Mouse (Mus musculus): ENCODE results near the gene Olfr173. TPM values are rescaled to one million over a fixed set of nuclear protein-coding genes. Genes with fewer than 3 reads are reported as not detected.

Gene Olfr173
- polyA plus RNA-seq (2016; fragmentation: Nextera tagmentation; extraction: Ambion mirVana) = not detected in 2 replicates

DNA sequence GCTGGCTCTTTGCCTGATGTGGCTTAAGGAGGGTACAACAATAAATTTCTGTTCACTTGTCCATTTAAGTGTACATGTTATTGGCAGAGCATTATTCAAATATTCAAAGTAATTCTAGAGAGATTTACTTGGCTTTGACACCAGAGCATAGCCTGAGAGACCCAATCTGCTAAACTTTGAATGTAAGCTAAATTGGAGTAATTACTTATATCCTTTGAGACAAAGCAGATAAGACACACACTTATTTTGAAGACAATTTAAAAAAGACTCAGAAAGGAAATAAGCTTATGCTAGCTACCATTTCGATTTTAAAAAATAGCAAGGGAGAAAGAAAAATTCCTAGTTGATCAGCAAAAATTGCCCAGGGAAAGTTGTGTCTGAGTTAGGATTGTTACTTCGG is at the start of gene Olfr173:
Gene Olfr173, minus strand, starts transcription at position 101 of the 400 bp plus-strand sequence.
- Histone ChIP-seq H3K4me3 (no peak within 1 kb of the TSS), H3K27ac (no peak within 1 kb of the TSS), H3K27me3 (replicated peaks) (no peaks in the 10 kb centered on the region), H3K4me1 (no peaks in the 10 kb centered on the region), H3K9me3 (replicated peaks) (no peaks in the 10 kb centered on the region), H3K36me3 (no peaks in the 10 kb centered on the region), H3K4me2 (no peak within 1 kb of the TSS), H3K9ac (no peak within 1 kb of the TSS)
- WGBS (ENCODE audit: insufficient replicate concordance) = 50% methylated on average over 2 of the region's 2 CpGs
- no peak for ATAC-seq

GRCm38 (mm10) chr16:58826732-58827319 is 26.8 kb upstream of the Olfr173 start, which contains the start of gene Olfr175-ps1:
Gene Olfr175-ps1 (minus strand): TSS chr16:58826782.
- H3K4me3 ChIP-seq = no peak within 1 kb of the TSS
- no peaks in the 10 kb centered on the region for H3K4me1 ChIP-seq
- no peak within 1 kb of the TSS for H3K9ac ChIP-seq
- no peak within 1 kb of the TSS for H3K27ac ChIP-seq
- H3K4me2 ChIP-seq = no peak within 1 kb of the TSS
- H3K36me3 ChIP-seq = no peaks in the 10 kb centered on the region
- no peaks in the 10 kb centered on the region for H3K9me3 ChIP-seq (replicated peaks)
- no peaks in the 10 kb centered on the region for H3K27me3 ChIP-seq (replicated peaks)
- ATAC-seq = no peak
- 61% methylated on average over 1 of the region's 1 CpGs for WGBS (ENCODE audit: insufficient replicate concordance)

DNA sequence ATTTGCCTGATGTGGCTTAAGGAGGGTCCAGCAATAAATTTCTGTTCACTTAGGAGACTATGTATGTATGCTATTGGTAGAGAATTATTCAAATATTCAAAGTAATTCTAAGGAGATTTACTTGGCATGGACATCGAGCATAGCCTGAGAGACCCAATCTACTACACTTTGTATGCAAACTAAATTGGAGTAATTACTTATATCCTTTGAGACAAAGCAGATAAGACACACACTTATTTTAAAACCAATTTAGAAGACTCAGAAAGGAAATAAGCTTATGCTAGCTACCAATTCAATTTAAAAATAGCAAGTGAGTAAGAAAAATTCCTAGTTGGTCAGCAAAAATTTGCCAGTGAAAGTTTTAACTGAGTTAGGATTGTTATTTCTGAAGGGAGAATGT is 37.0 kb downstream of the Olfr173 start, which contains the start of gene Olfr172:
Gene Olfr172, minus strand, starts transcription at position 101 of the 400 bp plus-strand sequence.
- H3K36me3 ChIP-seq = no peaks in the 10 kb centered on the region
- WGBS (ENCODE audit: insufficient replicate concordance) = 61% methylated on average over 1 of the region's 1 CpGs
- no peaks in the 10 kb centered on the region for H3K4me1 ChIP-seq
- no peak within 1 kb of the TSS for H3K4me3 ChIP-seq
- no peak within 1 kb of the TSS for H3K4me2 ChIP-seq
- H3K27ac ChIP-seq = no peak within 1 kb of the TSS
- no peaks in the 10 kb centered on the region for H3K27me3 ChIP-seq (replicated peaks)
- ATAC-seq = no peak
- no peak within 1 kb of the TSS for H3K9ac ChIP-seq
- no peaks in the 10 kb centered on the region for H3K9me3 ChIP-seq (replicated peaks)

DNA sequence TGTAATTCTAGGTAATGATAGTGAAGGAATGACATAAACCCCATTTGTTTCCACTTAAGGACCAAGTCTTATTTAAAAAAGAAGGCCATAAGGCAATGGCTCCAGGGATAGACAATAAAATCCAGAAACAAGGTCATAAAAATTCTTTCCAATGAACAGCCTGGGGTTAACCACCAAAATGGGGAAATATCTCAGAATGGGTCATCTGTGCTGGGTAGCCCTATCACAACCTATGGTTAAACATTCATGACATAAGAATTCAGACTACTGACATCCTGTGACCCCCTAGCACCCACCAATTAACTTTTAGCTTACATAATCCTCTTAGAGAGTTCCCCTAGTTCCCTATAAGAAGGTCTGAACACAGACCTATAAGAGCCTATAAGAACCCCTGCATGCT is 43.9 kb downstream of the Olfr173 start:
- H3K4me3 ChIP-seq = no peak overlapping the region
- no peak overlapping the region for H3K4me2 ChIP-seq
- no peak overlapping the region for H3K27ac ChIP-seq
- no peak for ATAC-seq
- no peaks in the 10 kb centered on the region for H3K27me3 ChIP-seq (replicated peaks)
- no peaks in the 10 kb centered on the region for H3K9me3 ChIP-seq (replicated peaks)
- no peaks in the 10 kb centered on the region for H3K4me1 ChIP-seq
- no peak overlapping the region for H3K9ac ChIP-seq
- no peaks in the 10 kb centered on the region for H3K36me3 ChIP-seq

DNA sequence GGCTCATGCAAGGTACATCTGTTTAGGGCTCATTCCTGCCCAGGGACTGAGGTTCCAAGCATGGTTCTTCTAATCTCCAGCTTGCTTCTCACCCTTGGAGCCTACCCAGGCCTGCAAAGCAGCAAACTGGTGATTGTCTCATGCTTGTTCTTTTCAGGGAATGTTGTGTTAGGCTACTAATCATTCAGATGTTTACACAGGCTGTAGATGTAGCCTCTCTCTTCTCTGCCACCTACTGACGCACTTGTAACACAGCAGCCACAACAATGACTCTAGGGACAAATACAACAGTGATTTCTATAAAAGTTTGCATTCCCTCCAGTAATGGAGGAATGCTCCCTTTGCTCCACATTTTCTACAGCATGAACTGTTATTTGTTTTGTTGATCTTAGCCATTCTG is 48.8 kb downstream of the Olfr173 start:
- Histone ChIP-seq H3K27ac (no peak overlapping the region), H3K4me2 (no peak overlapping the region), H3K27me3 (replicated peaks) (no peaks in the 10 kb centered on the region), H3K4me3 (no peak overlapping the region), H3K9me3 (replicated peaks) (no peaks in the 10 kb centered on the region), H3K4me1 (peaks cover 9% of the 10 kb centered on the region; the same call in 1 of the 2 replicates), H3K36me3 (no peaks in the 10 kb centered on the region), H3K9ac (no peak overlapping the region)
- no peak for ATAC-seq
- 35% methylated on average over 1 of the region's 1 CpGs for WGBS (ENCODE audit: insufficient replicate concordance)

DNA sequence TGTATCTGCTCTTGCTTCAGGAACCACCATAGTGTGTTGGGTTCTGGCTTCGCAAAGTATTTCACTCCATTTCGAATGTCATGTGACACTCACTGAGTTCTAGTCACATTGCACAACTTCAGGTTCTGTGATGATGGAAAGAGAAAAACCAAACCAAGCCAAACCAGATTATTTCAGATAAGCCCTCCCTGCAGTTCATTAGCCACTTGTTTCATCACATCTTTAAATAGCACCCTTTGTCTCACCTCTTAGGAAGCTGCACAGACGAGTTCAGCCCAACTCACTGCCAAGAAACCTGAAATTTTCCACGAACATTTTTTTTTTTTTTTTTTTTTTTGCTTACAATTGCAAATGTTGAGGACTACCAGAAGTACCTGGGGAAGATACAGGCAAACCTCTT is 53.4 kb downstream of the Olfr173 start:
- Histone ChIP-seq H3K9me3 (replicated peaks) (no peaks in the 10 kb centered on the region), H3K4me2 (no peak overlapping the region), H3K4me1 (peaks cover 9% of the 10 kb centered on the region; the same call in 1 of the 2 replicates), H3K36me3 (no peaks in the 10 kb centered on the region), H3K4me3 (no peak overlapping the region), H3K9ac (no peak overlapping the region), H3K27ac (no peak overlapping the region), H3K27me3 (replicated peaks) (no peaks in the 10 kb centered on the region)
- ATAC-seq = no peak
- 57% methylated on average over 4 of the region's 4 CpGs for WGBS (ENCODE audit: insufficient replicate concordance)

Small RNA genes within 50 kb of the gene (microRNA-seq; reads per million reads assigned to microRNA genes)
- not detected for gene Gm27564

Other genes starting within 250 kb of the Olfr173 start
- not detected in 2 replicates for gene Gm813, start 183.3 kb downstream of the Olfr173 start, polyA plus RNA-seq (2016; fragmentation: Nextera tagmentation; extraction: Ambion mirVana)
- gene E330017A01Rik, start 161.5 kb downstream of the Olfr173 start, polyA plus RNA-seq (2016; fragmentation: Nextera tagmentation; extraction: Ambion mirVana) = not detected in 2 replicates
- gene Cpox, start 130.0 kb downstream of the Olfr173 start, polyA plus RNA-seq (2016; fragmentation: Nextera tagmentation; extraction: Ambion mirVana) = 692 and 703 TPM in 2 replicates
- not detected in 2 replicates for gene Gpr15, start 81.2 kb downstream of the Olfr173 start, polyA plus RNA-seq (2016; fragmentation: Nextera tagmentation; extraction: Ambion mirVana)
- 41.3 and 41.8 TPM in 2 replicates for gene Cldnd1, start 72.4 kb downstream of the Olfr173 start, polyA plus RNA-seq (2016; fragmentation: Nextera tagmentation; extraction: Ambion mirVana)
- not detected in 2 replicates for gene Olfr172, start 37.1 kb downstream of the Olfr173 start, polyA plus RNA-seq (2016; fragmentation: Nextera tagmentation; extraction: Ambion mirVana)
- not detected in 2 replicates for gene Olfr175-ps1, start 26.5 kb upstream of the Olfr173 start, polyA plus RNA-seq (2016; fragmentation: Nextera tagmentation; extraction: Ambion mirVana)
- gene Olfr177, start 74.5 kb upstream of the Olfr173 start, polyA plus RNA-seq (2016; fragmentation: Nextera tagmentation; extraction: Ambion mirVana) = not detected in 2 replicates
- gene Olfr178, start 91.8 kb upstream of the Olfr173 start, polyA plus RNA-seq (2016; fragmentation: Nextera tagmentation; extraction: Ambion mirVana) = not detected in 2 replicates
- not detected in 2 replicates for gene Olfr181, start 128.5 kb upstream of the Olfr173 start, polyA plus RNA-seq (2016; fragmentation: Nextera tagmentation; extraction: Ambion mirVana)
- not detected in 2 replicates for gene Olfr180, start 129.1 kb upstream of the Olfr173 start, polyA plus RNA-seq (2016; fragmentation: Nextera tagmentation; extraction: Ambion mirVana)
- not detected in 2 replicates for gene Olfr183, start 195.1 kb upstream of the Olfr173 start, polyA plus RNA-seq (2016; fragmentation: Nextera tagmentation; extraction: Ambion mirVana)
- not detected in 2 replicates for gene Olfr186, start 230.0 kb upstream of the Olfr173 start, polyA plus RNA-seq (2016; fragmentation: Nextera tagmentation; extraction: Ambion mirVana)
- gene Olfr187, start 239.5 kb upstream of the Olfr173 start, polyA plus RNA-seq (2016; fragmentation: Nextera tagmentation; extraction: Ambion mirVana) = not detected in 2 replicates

Data from liver, embryonic 12.5 days (tissue).